Comparison of ENCODE assay signal across 9 mouse cellular contexts in the genomic region with DNA sequence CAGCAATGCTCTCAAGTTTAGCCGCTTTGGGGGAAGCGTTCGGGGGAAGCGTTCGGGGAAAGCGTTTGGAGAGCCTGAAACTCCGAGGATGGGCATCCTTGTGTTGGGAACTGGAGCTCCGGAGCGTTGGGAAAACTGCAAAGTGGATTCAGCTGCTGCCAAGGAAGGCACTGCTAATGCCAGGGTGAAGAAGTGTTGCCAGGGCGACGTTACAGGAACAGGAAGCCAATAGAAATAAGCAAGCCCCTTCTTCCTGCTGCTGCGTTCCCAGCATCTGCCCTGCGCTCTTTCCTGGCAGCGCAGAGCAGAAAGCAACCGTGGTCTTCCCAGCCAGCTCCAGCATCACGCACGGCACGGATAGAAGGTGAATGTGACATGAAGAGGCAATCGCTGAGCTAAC. TPM values are rescaled to one million over a fixed set of nuclear protein-coding genes. Genes with fewer than 3 reads are reported as not detected.
DNase-seq lines count a peak whose midpoint lies in the region; ATAC-seq and TF ChIP-seq lines count a peak whose summit lies in the region.
"Had no signal": no experiment of that assay in that cellular context is flagged by ENCODE, and none has a peak within 500 bp of the region (broad histone marks: within the 10 kb centered on the region; RNA-seq: fewer than 3 reads in every experiment).

No protein-coding gene starts in this region.

- DNase-seq in hindbrain, embryonic 10.5 days (ENCODE audit: low spot score) = no peak
- peak; percentile 85 for DNase-seq in hindbrain, postnatal 0 days (ENCODE audit: low spot score)
- DNase-seq in kidney, postnatal 4 days = no peak
- DNase-seq in embryo, embryonic 10.5 days (ENCODE audit: low spot score) = no peak

- H3K4me3 ChIP-seq in hindbrain, embryonic 12.5 days = no peak overlapping the region
- H3K4me3 ChIP-seq in hindbrain, embryonic 10.5 days = no peak overlapping the region
- peak overlapping the region; percentile 2; the same call in 1 of the 2 replicates for H3K4me3 ChIP-seq in embryonic facial prominence, embryonic 13.5 days
- peak overlapping the region; percentile 2; the same call in 1 of the 2 replicates for H3K4me3 ChIP-seq in hindbrain, postnatal 0 days (ENCODE audit: low read length)
- no peak overlapping the region for H3K4me3 ChIP-seq in midbrain, embryonic 15.5 days

- H3K9me3 ChIP-seq in hindbrain, embryonic 12.5 days (replicated peaks) = no peaks in the 10 kb centered on the region
- no peaks in the 10 kb centered on the region for H3K9me3 ChIP-seq in hindbrain, embryonic 10.5 days
- no peaks in the 10 kb centered on the region for H3K9me3 ChIP-seq in embryonic facial prominence, embryonic 13.5 days
- no peaks in the 10 kb centered on the region for H3K9me3 ChIP-seq in hindbrain, postnatal 0 days (ENCODE audit: low read length)
- no peaks in the 10 kb centered on the region for H3K9me3 ChIP-seq in midbrain, embryonic 15.5 days
- H3K9me3 ChIP-seq: G1E had no signal

- H3K4me2 ChIP-seq in hindbrain, embryonic 12.5 days (replicated peaks) = peak overlapping the region; percentile 24; the same call in 1 of the 2 replicates
- H3K4me2 ChIP-seq in embryonic facial prominence, embryonic 13.5 days = peak overlapping the region; percentile 47
- H3K4me2 ChIP-seq in hindbrain, postnatal 0 days (ENCODE audit: low read depth, low read length) = peak overlapping the region; percentile 49
- H3K4me2 ChIP-seq in midbrain, embryonic 15.5 days = peak overlapping the region; percentile 28

- H3K27me3 ChIP-seq in hindbrain, embryonic 12.5 days = no peaks in the 10 kb centered on the region; the same call in 1 of the 2 replicates
- peaks cover 12% of the 10 kb centered on the region; the same call in 1 of the 2 replicates for H3K27me3 ChIP-seq in hindbrain, embryonic 10.5 days (ENCODE audit: insufficient read depth, poor library complexity, severe bottlenecking)
- H3K27me3 ChIP-seq in embryonic facial prominence, embryonic 13.5 days = no peaks in the 10 kb centered on the region
- no peaks in the 10 kb centered on the region for H3K27me3 ChIP-seq in hindbrain, postnatal 0 days (ENCODE audit: insufficient read depth, low read length)
- H3K27me3 ChIP-seq in midbrain, embryonic 15.5 days (replicated peaks) = no peaks in the 10 kb centered on the region

- H3K4me1 ChIP-seq in hindbrain, embryonic 12.5 days = peaks cover 8% of the 10 kb centered on the region
- peaks cover 18% of the 10 kb centered on the region for H3K4me1 ChIP-seq in hindbrain, embryonic 10.5 days (replicated peaks)
- peaks cover 14% of the 10 kb centered on the region for H3K4me1 ChIP-seq in embryonic facial prominence, embryonic 13.5 days
- peaks cover 7% of the 10 kb centered on the region for H3K4me1 ChIP-seq in hindbrain, postnatal 0 days (ENCODE audit: insufficient read depth, low read length)
- peaks cover 16% of the 10 kb centered on the region for H3K4me1 ChIP-seq in midbrain, embryonic 15.5 days

- no peak overlapping the region for H3K9ac ChIP-seq in hindbrain, embryonic 12.5 days
- peak overlapping the region; percentile 46; the same call in 1 of the 2 replicates for H3K9ac ChIP-seq in embryonic facial prominence, embryonic 13.5 days
- no peak overlapping the region; the same call in 1 of the 2 replicates for H3K9ac ChIP-seq in hindbrain, postnatal 0 days (replicated peaks; ENCODE audit: low read length)
- no peak overlapping the region for H3K9ac ChIP-seq in midbrain, embryonic 15.5 days

- no peak overlapping the region for H3K27ac ChIP-seq in hindbrain, embryonic 12.5 days
- H3K27ac ChIP-seq in hindbrain, embryonic 10.5 days = no peak overlapping the region
- peak overlapping the region; percentile 3; the same call in 1 of the 2 replicates for H3K27ac ChIP-seq in embryonic facial prominence, embryonic 13.5 days
- peak overlapping the region; percentile 76 for H3K27ac ChIP-seq in hindbrain, postnatal 0 days
- H3K27ac ChIP-seq in midbrain, embryonic 15.5 days = peak overlapping the region; percentile 58

- no peaks in the 10 kb centered on the region for H3K36me3 ChIP-seq in hindbrain, embryonic 12.5 days
- H3K36me3 ChIP-seq in hindbrain, embryonic 10.5 days = no peaks in the 10 kb centered on the region
- H3K36me3 ChIP-seq in embryonic facial prominence, embryonic 13.5 days = no peaks in the 10 kb centered on the region
- H3K36me3 ChIP-seq in hindbrain, postnatal 0 days (ENCODE audit: insufficient read depth, low read length) = no peaks in the 10 kb centered on the region
- H3K36me3 ChIP-seq in midbrain, embryonic 15.5 days (replicated peaks) = no peaks in the 10 kb centered on the region
- H3K36me3 ChIP-seq: G1E had no signal

- no peak for ATAC-seq in hindbrain, embryonic 12.5 days (ENCODE audit: low FRiP score)
- ATAC-seq in embryonic facial prominence, embryonic 13.5 days (ENCODE audit: insufficient number of reproducible peaks, insufficient read depth, low FRiP score, low TSS enrichment, low read depth) = no peak
- peak; percentile 91 for ATAC-seq in hindbrain, postnatal 0 days
- no peak for ATAC-seq in midbrain, embryonic 15.5 days (replicated peaks)
- no peak for ATAC-seq in inflammation-experienced regulatory T-cells, adult 6 months

- no peak for TF ChIP-seq CTCF in hindbrain, postnatal 0 days (IDR thresholded peaks at IDR 0.05; ENCODE audit: low read depth)

- 65% methylated on average over 19 of the region's 19 CpGs for WGBS in hindbrain, embryonic 12.5 days
- 60% methylated on average over 19 of the region's 19 CpGs for whole genome bisulfite sequencing in hindbrain, embryonic 10.5 days
- 43% methylated on average over 19 of the region's 19 CpGs for WGBS in embryonic facial prominence, embryonic 13.5 days
- WGBS in hindbrain, postnatal 0 days = 21% methylated on average over 19 of the region's 19 CpGs
- WGBS in midbrain, embryonic 15.5 days = 49% methylated on average over 19 of the region's 19 CpGs

RNA-seq across cellular contexts. Expression of a gene that starts 10.4 kb away (rescaled TPM):
- 21.5 and 24.9 TPM in 2 replicates for polyA plus RNA-seq in hindbrain, embryonic 12.5 days (2016; fragmentation: Nextera tagmentation; extraction: Ambion mirVana)
- 12.1 and 14.5 TPM in 2 replicates for polyA plus RNA-seq in hindbrain, embryonic 10.5 days (2016; fragmentation: Nextera tagmentation; extraction: Ambion mirVana)
- polyA plus RNA-seq in embryonic facial prominence, embryonic 13.5 days (2015; fragmentation: Nextera tagmentation; extraction: Ambion mirVana) = 8.2 and 11.0 TPM in 2 replicates
- 30.8 and 33.4 TPM in 2 replicates for total RNA-seq in hindbrain, postnatal 0 days (2014; rRNA removed)
- 23.4 and 27.9 TPM in 2 replicates for polyA plus RNA-seq in hindbrain, postnatal 0 days (2015; fragmentation: Nextera tagmentation; extraction: Ambion mirVana)
- polyA plus RNA-seq in midbrain, embryonic 15.5 days (2015; fragmentation: Nextera tagmentation; extraction: Ambion mirVana) = 21.3 and 21.5 TPM in 2 replicates
- polyA plus RNA-seq in inflammation-experienced regulatory T-cells, adult 6 months (2017; shearing (Covaris generic)) = 1 to 10 TPM in 2 of 3 experiments, under 1 TPM in 1; 0.98 to 1.8 (median 1.5) TPM
- polyA plus RNA-seq: G1E had no signal

Comparison
In these comparisons a context has a peak if more than half of its experiments do, and no peak if none do; other contexts are left out.
1. H3K27ac ChIP-seq: peak in embryonic facial prominence, embryonic 13.5 days (single experiment), hindbrain, postnatal 0 days (single experiment) and midbrain, embryonic 15.5 days (single experiment); none in hindbrain, embryonic 12.5 days (single experiment) and hindbrain, embryonic 10.5 days (single experiment).
2. H3K4me3 ChIP-seq: peak in embryonic facial prominence, embryonic 13.5 days (single experiment) and hindbrain, postnatal 0 days (single experiment); none in hindbrain, embryonic 12.5 days (single experiment), hindbrain, embryonic 10.5 days (single experiment) and midbrain, embryonic 15.5 days (single experiment).
3. Peak in every context shown above with its lines, with median percentiles within 50 percentile points of each other: H3K4me2 ChIP-seq.